Mouse (Mus musculus) small intestine, adult 2 months (tissue): ENCODE measurements around the gene Cmtm7.

ENCODE experiments used
- CTCF ChIP-seq: fragments of 200-500 bp; IDR thresholded peaks from 2 replicates; pipeline ENCODE4 v1.5.1; 2012; ENCODE audit warnings: low read depth, mild to moderate bottlenecking, control low read depth, inconsistent platforms, low read length, moderate library complexity, mixed read lengths; ENCODE audit not compliant: insufficient replicate concordance, insufficient read length; ENCODE audit errors: extremely low read depth
- POLR2A ChIP-seq: fragments of 200-500 bp; IDR thresholded peaks from 2 replicates; pipeline ENCODE4 v1.6.1; 2012; ENCODE audit warnings: low read depth, mild to moderate bottlenecking, control low read depth, inconsistent platforms, low read length, moderate library complexity

- TF ChIP-seq POLR2A, result no peak
- no peak for TF ChIP-seq CTCF
Observed at GRCm38 (mm10) chr9:114770224-114770623, 11.4 kb downstream of the Cmtm7 start.
